Mouse (Mus musculus) kidney, postnatal 0 days (tissue): ENCODE results near the gene Cphx3. TPM values are rescaled to one million over a fixed set of nuclear protein-coding genes. Genes with fewer than 3 reads are reported as not detected.
"Not testable (repeated sequence)": the region's sequence is repeated elsewhere in the genome, so short reads cannot be mapped to it uniquely, and the experiment has no call there.

Experiments used
- ATAC-seq: fragments of 200-750 bp; cut with Nextera tagmentation; replicated peaks from 2 replicates; pipeline ENCODE4 v1.8.0; 2017; ENCODE audit warnings: low read depth, moderate number of reproducible peaks, moderate TSS enrichment, moderate library complexity; ENCODE audit not compliant: low FRiP score
- DNase-seq: peaks from one replicate; pipeline ENCODE4 v3.0.0-alpha.2; 2016; ENCODE audit warnings: low spot score
- H3K27ac ChIP-seq: fragments of 300-500 bp; sonication (generic); 2 replicates; pipeline ENCODE4 v1.5.1; 2014; ENCODE audit warnings: mild to moderate bottlenecking
- H3K27me3 ChIP-seq: fragments of 300-500 bp; sonication (generic); 2 replicates; pipeline ENCODE4 v1.6.1; 2014; ENCODE audit warnings: low read length, mixed read lengths; ENCODE audit not compliant: insufficient read depth
- H3K36me3 ChIP-seq: fragments of 300-500 bp; sonication (generic); 2 replicates; pipeline ENCODE4 v1.6.1; 2014; ENCODE audit warnings: low read length, mixed read lengths; ENCODE audit not compliant: insufficient read depth
- H3K4me1 ChIP-seq: fragments of 300-500 bp; sonication (generic); replicated peaks from 2 replicates; pipeline ENCODE4 v1.6.1; 2014; ENCODE audit warnings: antibody characterized with exemption, low read length, mixed read lengths; ENCODE audit not compliant: insufficient read depth
- H3K4me2 ChIP-seq: fragments of 300-500 bp; sonication (generic); 2 replicates; pipeline ENCODE4 v1.6.1; 2014; ENCODE audit warnings: mild to moderate bottlenecking, low read length, moderate library complexity, mixed read lengths
- H3K4me3 ChIP-seq: fragments of 300-500 bp; sonication (generic); replicated peaks from 2 replicates; pipeline ENCODE4 v1.5.1; 2014; ENCODE audit warnings: low read depth, low read length
- H3K9ac ChIP-seq: fragments of 300-500 bp; sonication (generic); 2 replicates; pipeline ENCODE4 v1.6.1; 2014; ENCODE audit warnings: low read depth, low read length
- H3K9me3 ChIP-seq: fragments of 300-500 bp; sonication (generic); replicated peaks from 2 replicates; pipeline ENCODE4 v1.6.1; 2016; ENCODE audit warnings: low read length, inconsistent platforms, mixed read lengths
- WGBS: fragments of 180-500 bp; shearing (Covaris S2); extraction: QIAGEN DNeasy Blood & Tissue Kit; methylation state at CpG from one replicate; pipeline ENCODE4 v1.1.7; 2014; 5-methylcytosine and 5-hydroxymethylcytosine counted together
- polyA plus RNA-seq: library from polyadenylated mRNA; unstranded; fragments of >200 nt; fragmentation: Nextera tagmentation; extraction: Ambion mirVana; gene quantifications from 2 replicates; pipeline ENCODE4 v1.2.1, GENCODE M21; 2015

Cphx3 gene
- polyA plus RNA-seq, 1 experiment from 2014 or later = 0.46 TPM

GRCm38 (mm10) chr14:26156032-26156431 lies 73.9 kb downstream of the Cphx3 start:
- ATAC-seq, H3K9me3 ChIP-seq, DNase-seq, H3K9ac ChIP-seq, H3K36me3 ChIP-seq, H3K27me3 ChIP-seq, H3K27ac ChIP-seq, H3K4me3 ChIP-seq, H3K4me2 ChIP-seq, H3K4me1 ChIP-seq: not testable (repeated sequence)
- WGBS = no CpG with 5 or more reads among the region's 7 CpGs

- H3K9me3 ChIP-seq, H3K4me2 ChIP-seq, DNase-seq, H3K27ac ChIP-seq, H3K4me1 ChIP-seq, H3K36me3 ChIP-seq, ATAC-seq, H3K4me3 ChIP-seq, H3K9ac ChIP-seq, H3K27me3 ChIP-seq: not testable (repeated sequence)
- WGBS = no CpG with 5 or more reads among the region's 9 CpGs
Observed at GRCm38 (mm10) chr14:26161156-26161555, 79.1 kb downstream of the Cphx3 start.

- H3K4me2 ChIP-seq, DNase-seq, H3K27me3 ChIP-seq, H3K9ac ChIP-seq, H3K4me3 ChIP-seq, H3K27ac ChIP-seq, H3K9me3 ChIP-seq, H3K36me3 ChIP-seq, ATAC-seq, H3K4me1 ChIP-seq: not testable (repeated sequence)
- no CpG with 5 or more reads among the region's 5 CpGs for WGBS
Observed at GRCm38 (mm10) chr14:26162423-26162822, 80.3 kb downstream of the Cphx3 start.

- not testable (repeated sequence) for DNase-seq, H3K36me3 ChIP-seq, H3K4me1 ChIP-seq, H3K27me3 ChIP-seq, H3K27ac ChIP-seq, H3K4me3 ChIP-seq, H3K9ac ChIP-seq, ATAC-seq, H3K9me3 ChIP-seq, H3K4me2 ChIP-seq
- no CpG with 5 or more reads among the region's 12 CpGs for WGBS
Observed at GRCm38 (mm10) chr14:26165266-26165665, 83.2 kb downstream of the Cphx3 start.

- not testable (repeated sequence) for H3K4me2 ChIP-seq, ATAC-seq, H3K27me3 ChIP-seq, H3K9me3 ChIP-seq, H3K4me1 ChIP-seq, H3K36me3 ChIP-seq, DNase-seq, H3K9ac ChIP-seq, H3K4me3 ChIP-seq, H3K27ac ChIP-seq
- no CpG with 5 or more reads among the region's 3 CpGs for WGBS
Observed at GRCm38 (mm10) chr14:26173955-26174354, 91.9 kb downstream of the Cphx3 start.

GRCm38 (mm10) chr14:26175028-26175427 lies 92.9 kb downstream of the Cphx3 start:
- H3K4me1 ChIP-seq, H3K27me3 ChIP-seq, DNase-seq, H3K27ac ChIP-seq, H3K36me3 ChIP-seq, H3K9me3 ChIP-seq, ATAC-seq, H3K4me2 ChIP-seq, H3K9ac ChIP-seq, H3K4me3 ChIP-seq: not testable (repeated sequence)
- WGBS = no CpG with 5 or more reads among the region's 6 CpGs

GRCm38 (mm10) chr14:26181660-26182059 lies 99.6 kb downstream of the Cphx3 start:
- DNase-seq, H3K4me1 ChIP-seq, H3K4me2 ChIP-seq, H3K27me3 ChIP-seq, H3K27ac ChIP-seq, H3K9me3 ChIP-seq, H3K9ac ChIP-seq, H3K4me3 ChIP-seq, ATAC-seq, H3K36me3 ChIP-seq: not testable (repeated sequence)
- no CpG with 5 or more reads among the region's 10 CpGs for WGBS

GRCm38 (mm10) chr14:26182380-26182779 lies 100.3 kb downstream of the Cphx3 start, which contains the start of gene Plac9b:
Gene Plac9b, minus strand, starts transcription at chr14:26182480.
- H3K4me1 ChIP-seq, H3K27ac ChIP-seq, H3K9me3 ChIP-seq, H3K36me3 ChIP-seq, ATAC-seq, H3K9ac ChIP-seq, H3K4me3 ChIP-seq, H3K4me2 ChIP-seq, DNase-seq, H3K27me3 ChIP-seq: not testable (repeated sequence)
- WGBS = no CpG with 5 or more reads among the region's 10 CpGs

- not testable (repeated sequence) for H3K27ac ChIP-seq, H3K9me3 ChIP-seq, DNase-seq, H3K27me3 ChIP-seq, H3K4me3 ChIP-seq, H3K36me3 ChIP-seq, H3K4me2 ChIP-seq, H3K9ac ChIP-seq, H3K4me1 ChIP-seq, ATAC-seq
- no CpG with 5 or more reads among the region's 9 CpGs for WGBS
Observed at GRCm38 (mm10) chr14:26186638-26187037, 104.5 kb downstream of the Cphx3 start.

- H3K27ac ChIP-seq, H3K9ac ChIP-seq, H3K4me2 ChIP-seq, H3K4me3 ChIP-seq, H3K27me3 ChIP-seq, H3K4me1 ChIP-seq, H3K9me3 ChIP-seq, H3K36me3 ChIP-seq, DNase-seq, ATAC-seq: not testable (repeated sequence)
- WGBS = no CpG with 5 or more reads among the region's 8 CpGs
Observed at GRCm38 (mm10) chr14:26188361-26188760, 106.3 kb downstream of the Cphx3 start.
